Mouse (Mus musculus): ENCODE results near the gene Ralb. TPM values are rescaled to one million over a fixed set of nuclear protein-coding genes. Genes with fewer than 3 reads are reported as not detected.

The Ralb gene
- polyA plus RNA-seq, 1 experiment from 2014 or later: 145 TPM

- ATAC-seq: no peak
- no peaks in the 10 kb centered on the region for H3K9me3 ChIP-seq (ENCODE audit: control insufficient read depth)
- 2% methylated on average over 32 of the region's 32 CpGs for WGBS
- peak overlapping the region; percentile 99 for H3K4me2 ChIP-seq (replicated peaks; ENCODE audit: low read depth)
- H3K4me1 ChIP-seq (replicated peaks; ENCODE audit: control insufficient read depth, insufficient read depth, low read length): 0 out of 2 replicates have a peak, but pooled peaks cover 6% of the 10 kb centered on the region
- H3K27ac ChIP-seq (ENCODE audit: low read depth, low read length): no peak overlapping the region
- H3K4me3 ChIP-seq (ENCODE audit: low read depth, low read length): peak overlapping the region; percentile 62
- H3K27me3 ChIP-seq (replicated peaks; ENCODE audit: control insufficient read depth, insufficient read depth, low read length): peaks cover 70% of the 10 kb centered on the region
- H3K9ac ChIP-seq (ENCODE audit: low read depth, low read length): no peak overlapping the region
- peak; percentile 35; the same call in 1 of the 2 replicates for TF ChIP-seq CTCF (IDR thresholded peaks at IDR 0.05; ENCODE audit: low read depth)
- no peaks in the 10 kb centered on the region for H3K36me3 ChIP-seq (ENCODE audit: control insufficient read depth, insufficient read depth)
Measured at GRCm38 (mm10) chr1:119422460-119423015, 82.1 kb downstream of the Ralb start.

GRCm38 (mm10) chr1:119421576-119422421 lies 82.8 kb downstream of the Ralb start, which contains the start of gene Inhbb:
TSS of gene Inhbb (minus strand) at chr1:119422248.
- Histone ChIP-seq H3K4me1 (replicated peaks; ENCODE audit: control insufficient read depth, insufficient read depth, low read length) (0 out of 2 replicates have a peak, but pooled peaks cover 6% of the 10 kb centered on the region), H3K4me2 (replicated peaks; ENCODE audit: low read depth) (peak within 1 kb of the TSS; percentile 99), H3K36me3 (ENCODE audit: control insufficient read depth, insufficient read depth) (no peaks in the 10 kb centered on the region), H3K9ac (ENCODE audit: low read depth, low read length) (peak within 1 kb of the TSS; percentile 34; the same call in 1 of the 2 replicates), H3K9me3 (ENCODE audit: control insufficient read depth) (no peaks in the 10 kb centered on the region), H3K4me3 (ENCODE audit: low read depth, low read length) (peak within 1 kb of the TSS; percentile 62), H3K27me3 (replicated peaks; ENCODE audit: control insufficient read depth, insufficient read depth, low read length) (peaks cover 77% of the 10 kb centered on the region), H3K27ac (ENCODE audit: low read depth, low read length) (no peak within 1 kb of the TSS)
- no peak for TF ChIP-seq CTCF (IDR thresholded peaks at IDR 0.05; ENCODE audit: low read depth)
- ATAC-seq: 0 out of 2 replicates have a peak, but pooled peaks have one; percentile 23
- WGBS: under 1% methylated on average over 76 of the region's 92 CpGs

GRCm38 (mm10) chr1:119420984-119421575 lies 83.5 kb downstream of the Ralb start:
- ATAC-seq: peak; percentile 55
- H3K4me2 ChIP-seq (replicated peaks; ENCODE audit: low read depth): peak overlapping the region; percentile 99
- H3K27me3 ChIP-seq (replicated peaks; ENCODE audit: control insufficient read depth, insufficient read depth, low read length): peaks cover 77% of the 10 kb centered on the region
- 0 out of 2 replicates have a peak, but pooled peaks cover 6% of the 10 kb centered on the region for H3K4me1 ChIP-seq (replicated peaks; ENCODE audit: control insufficient read depth, insufficient read depth, low read length)
- peak overlapping the region; percentile 34; the same call in 1 of the 2 replicates for H3K9ac ChIP-seq (ENCODE audit: low read depth, low read length)
- peak overlapping the region; percentile 62 for H3K4me3 ChIP-seq (ENCODE audit: low read depth, low read length)
- no peak for TF ChIP-seq CTCF (IDR thresholded peaks at IDR 0.05; ENCODE audit: low read depth)
- no peaks in the 10 kb centered on the region for H3K36me3 ChIP-seq (ENCODE audit: control insufficient read depth, insufficient read depth)
- 1% methylated on average over 41 of the region's 78 CpGs for WGBS
- H3K27ac ChIP-seq (ENCODE audit: low read depth, low read length): no peak overlapping the region
- H3K9me3 ChIP-seq (ENCODE audit: control insufficient read depth): no peaks in the 10 kb centered on the region

Other genes with a start within 250 kb of the Ralb start
- gene Inhbb, start 82.5 kb downstream of the Ralb start, polyA plus RNA-seq (2015; fragmentation: Nextera tagmentation; extraction: Ambion mirVana): 0.20 and 0.42 TPM in 2 replicates
- 21.6 and 25.1 TPM in 2 replicates for gene Tmem185b, start 21.4 kb upstream of the Ralb start, polyA plus RNA-seq (2015; fragmentation: Nextera tagmentation; extraction: Ambion mirVana)
- 14.3 and 17.5 TPM in 2 replicates for gene Epb41l5, start 144.2 kb upstream of the Ralb start, polyA plus RNA-seq (2015; fragmentation: Nextera tagmentation; extraction: Ambion mirVana)